Mouse (Mus musculus) erythroblast, embryonic 14.5 days (primary cell): Measurements from ENCODE around the gene Gm20695. TPM values are rescaled to one million over a fixed set of nuclear protein-coding genes. Genes with fewer than 3 reads are reported as not detected.

ENCODE experiments used
- H3K27me3 ChIP-seq: 2 replicates; pipeline ENCODE4 v1.6.1; 2012; ENCODE audit warnings: inconsistent platforms; ENCODE audit not compliant: control insufficient read depth
- H3K36me3 ChIP-seq: 2 replicates; pipeline ENCODE4 v1.6.1; 2012; ENCODE audit warnings: mild to moderate bottlenecking, inconsistent platforms; ENCODE audit not compliant: control insufficient read depth
- H3K4me1 ChIP-seq: 2 replicates; pipeline ENCODE4 v1.6.1; 2012; ENCODE audit warnings: inconsistent platforms; ENCODE audit not compliant: control insufficient read depth
- H3K4me3 ChIP-seq: replicated peaks from 2 replicates; pipeline ENCODE3; 2012; ENCODE audit warnings: moderate library complexity, mild to moderate bottlenecking, inconsistent platforms
- H3K9me3 ChIP-seq: 2 replicates; pipeline ENCODE4 v1.6.1; 2012; ENCODE audit warnings: low read length, inconsistent platforms, mixed read lengths; ENCODE audit not compliant: control insufficient read depth
- GATA1 ChIP-seq: IDR thresholded peaks from 2 replicates; pipeline ENCODE4 v1.6.1; 2012; ENCODE audit warnings: low read length, inconsistent platforms, mixed read lengths
- TAL1 ChIP-seq: IDR thresholded peaks from 3 replicates; pipeline ENCODE4 v1.6.1; 2012; ENCODE audit warnings: low read length, inconsistent platforms, mixed read lengths
- polyA plus RNA-seq: library from polyadenylated mRNA; stranded (reverse); fragments of >175 nt; gene quantifications from 2 replicates; pipeline ENCODE4 v1.2.3, GENCODE M21; 2012

Gm20695 gene
- polyA plus RNA-seq, 1 experiment: not detected

- no peaks in the 10 kb centered on the region for H3K4me1 ChIP-seq
- H3K9me3 ChIP-seq: peaks cover 3% of the 10 kb centered on the region; the same call in 1 of the 2 replicates
- no peak for TF ChIP-seq TAL1
- TF ChIP-seq GATA1: no peak
- peaks cover 52% of the 10 kb centered on the region for H3K36me3 ChIP-seq
- H3K4me3 ChIP-seq: no peak overlapping the region
- no peaks in the 10 kb centered on the region for H3K27me3 ChIP-seq
Observed at GRCm38 (mm10) chr16:3923966-3924365, 39.5 kb downstream of the Gm20695 start.

- Histone ChIP-seq H3K36me3 (peaks cover 52% of the 10 kb centered on the region), H3K4me1 (no peaks in the 10 kb centered on the region), H3K4me3 (no peak overlapping the region), H3K9me3 (peaks cover 3% of the 10 kb centered on the region; the same call in 1 of the 2 replicates), H3K27me3 (no peaks in the 10 kb centered on the region)
- TF ChIP-seq TAL1: no peak
- TF ChIP-seq GATA1: no peak
Observed at GRCm38 (mm10) chr16:3928582-3928981, 44.1 kb downstream of the Gm20695 start.

DNA sequence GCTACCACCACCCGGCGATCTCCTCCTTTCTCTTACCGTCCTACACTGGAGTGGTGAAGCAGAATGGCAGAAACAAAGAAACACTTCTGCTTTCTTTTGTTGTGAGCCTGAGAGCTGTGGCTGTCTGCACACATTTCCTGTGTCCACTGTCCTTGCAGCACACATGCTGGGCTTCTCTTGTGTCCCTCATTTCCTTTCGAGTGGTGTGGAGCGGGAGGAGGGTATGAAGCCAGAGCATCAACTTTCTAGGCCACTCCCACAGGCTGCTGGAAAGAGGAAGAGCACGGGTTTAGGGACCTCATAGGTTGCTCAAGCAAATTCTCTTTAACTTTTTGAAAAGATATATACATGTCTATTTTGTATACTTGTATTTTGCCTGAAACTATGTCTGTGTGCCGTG, 44.7 kb downstream of the Gm20695 start:
- TF ChIP-seq TAL1 (no peak), GATA1 (no peak)

GRCm38 (mm10) chr16:3933536-3933935, 49.1 kb downstream of the Gm20695 start:
- H3K4me3 ChIP-seq: no peak overlapping the region
- H3K4me1 ChIP-seq: no peaks in the 10 kb centered on the region
- H3K27me3 ChIP-seq: no peaks in the 10 kb centered on the region
- H3K9me3 ChIP-seq: no peaks in the 10 kb centered on the region
- peaks cover 63% of the 10 kb centered on the region for H3K36me3 ChIP-seq
- TF ChIP-seq GATA1 (no peak), TAL1 (no peak)

More for the DNA sequence above, 44.7 kb downstream of the Gm20695 start:
- peaks cover 52% of the 10 kb centered on the region for H3K36me3 ChIP-seq
- peaks cover 3% of the 10 kb centered on the region; the same call in 1 of the 2 replicates for H3K9me3 ChIP-seq
- no peak overlapping the region for H3K4me3 ChIP-seq
- no peaks in the 10 kb centered on the region for H3K4me1 ChIP-seq
- H3K27me3 ChIP-seq: no peaks in the 10 kb centered on the region

GRCm38 (mm10) chr16:3934091-3934490, 49.6 kb downstream of the Gm20695 start:
- peaks cover 65% of the 10 kb centered on the region for H3K36me3 ChIP-seq
- TF ChIP-seq GATA1 (no peak), TAL1 (no peak)

DNA sequence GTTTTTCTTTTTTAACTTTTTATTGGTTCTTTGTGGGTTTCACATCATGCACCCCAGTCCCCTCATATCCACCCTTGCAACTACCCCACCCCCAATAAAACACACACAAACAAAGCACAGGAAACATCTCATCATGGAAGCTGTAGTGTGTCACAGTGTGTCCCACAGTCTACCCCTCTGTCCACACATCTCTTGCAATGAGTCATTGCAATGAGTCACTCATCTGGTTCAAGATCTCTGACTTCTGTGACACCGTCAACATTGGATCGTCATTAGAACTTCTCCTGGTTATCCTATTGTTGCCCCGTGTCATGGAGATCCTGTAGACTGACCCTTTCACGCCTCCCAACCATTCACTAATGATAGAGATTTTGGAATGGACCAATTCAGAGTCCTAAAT, 50.3 kb downstream of the Gm20695 start:
- Histone ChIP-seq H3K27me3 (no peaks in the 10 kb centered on the region), H3K4me3 (no peak overlapping the region), H3K4me1 (no peaks in the 10 kb centered on the region), H3K9me3 (no peaks in the 10 kb centered on the region), H3K36me3 (peaks cover 65% of the 10 kb centered on the region)
- TF ChIP-seq TAL1 (no peak), GATA1 (no peak)

More at GRCm38 (mm10) chr16:3934091-3934490, 49.6 kb downstream of the Gm20695 start:
- H3K4me1 ChIP-seq: no peaks in the 10 kb centered on the region
- H3K4me3 ChIP-seq: no peak overlapping the region
- H3K27me3 ChIP-seq: no peaks in the 10 kb centered on the region
- H3K9me3 ChIP-seq: no peaks in the 10 kb centered on the region

GRCm38 (mm10) chr16:3951141-3951540, 66.7 kb downstream of the Gm20695 start:
- H3K4me3 ChIP-seq: no peak overlapping the region
- TF ChIP-seq TAL1 (no peak), GATA1 (no peak)
- no peaks in the 10 kb centered on the region for H3K36me3 ChIP-seq

DNA sequence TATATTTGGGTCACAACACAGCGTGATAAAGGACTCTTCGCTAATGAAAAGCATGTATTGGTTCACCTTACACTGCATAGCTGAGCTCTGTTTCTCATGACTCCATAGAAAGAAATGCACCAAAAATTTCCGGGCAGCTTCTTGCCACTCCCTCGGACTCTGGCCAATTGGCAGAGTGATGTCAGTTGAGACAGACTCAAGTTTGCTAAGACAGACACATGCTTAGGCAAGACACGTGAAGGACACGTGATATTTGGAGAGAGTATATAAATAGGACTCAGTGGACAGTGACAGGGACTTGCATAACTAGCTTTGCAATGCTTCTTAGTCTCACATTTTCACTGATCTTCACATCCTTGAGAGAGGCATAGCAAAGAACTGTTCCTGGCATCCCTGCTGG, 71.9 kb downstream of the Gm20695 start:
- Histone ChIP-seq H3K27me3 (no peaks in the 10 kb centered on the region), H3K36me3 (no peaks in the 10 kb centered on the region), H3K9me3 (no peaks in the 10 kb centered on the region), H3K4me1 (no peaks in the 10 kb centered on the region), H3K4me3 (no peak overlapping the region)
- TF ChIP-seq GATA1 (no peak), TAL1 (no peak)

More at GRCm38 (mm10) chr16:3951141-3951540, 66.7 kb downstream of the Gm20695 start:
- Histone ChIP-seq H3K27me3 (no peaks in the 10 kb centered on the region), H3K9me3 (no peaks in the 10 kb centered on the region), H3K4me1 (no peaks in the 10 kb centered on the region)

DNA sequence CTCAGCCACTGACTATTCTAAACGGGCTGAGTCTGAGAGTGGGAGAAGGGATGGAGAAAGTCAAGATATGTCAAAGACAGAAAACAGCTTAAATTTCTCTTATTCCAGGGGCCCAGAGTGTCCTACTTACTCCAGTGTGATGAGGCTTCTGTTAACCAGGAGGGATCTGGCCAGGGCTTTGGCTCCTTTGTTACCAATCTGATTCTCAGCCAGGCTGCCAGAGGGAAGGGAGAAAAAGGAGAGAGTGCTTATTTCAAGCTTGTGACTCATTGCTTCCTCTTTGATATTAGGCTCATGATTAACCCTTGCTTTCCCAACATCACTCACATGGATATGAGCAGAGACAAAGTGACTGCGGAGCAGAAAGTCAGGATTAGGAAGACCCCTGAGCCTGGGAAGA, 74.8 kb downstream of the Gm20695 start:
- H3K4me3 ChIP-seq: no peak overlapping the region
- no peaks in the 10 kb centered on the region for H3K4me1 ChIP-seq
- no peaks in the 10 kb centered on the region for H3K27me3 ChIP-seq
- H3K9me3 ChIP-seq: no peaks in the 10 kb centered on the region
- H3K36me3 ChIP-seq: no peaks in the 10 kb centered on the region
- no peak for TF ChIP-seq GATA1
- TF ChIP-seq TAL1: no peak

- Histone ChIP-seq H3K9me3 (no peaks in the 10 kb centered on the region), H3K4me1 (no peaks in the 10 kb centered on the region), H3K4me3 (no peak overlapping the region), H3K27me3 (no peaks in the 10 kb centered on the region), H3K36me3 (no peaks in the 10 kb centered on the region)
- TF ChIP-seq TAL1 (no peak), GATA1 (no peak)
Observed at GRCm38 (mm10) chr16:3964990-3965389, 80.5 kb downstream of the Gm20695 start.
